Mouse (Mus musculus): ENCODE data around the gene Kcnk3.

Gene Kcnk3

GRCm38 (mm10) chr5:30670091-30670490 is 82.1 kb downstream of the Kcnk3 start:
- no peak for DNase-seq (ENCODE audit: low read depth, low spot score)

GRCm38 (mm10) chr5:30674001-30674400 is 86.0 kb downstream of the Kcnk3 start:
- no peak for DNase-seq (ENCODE audit: low read depth, low spot score)
